Mouse (Mus musculus): Measurements from ENCODE around the gene Olfr1224-ps1. TPM values are rescaled to one million over a fixed set of nuclear protein-coding genes. Genes with fewer than 3 reads are reported as not detected.
"Not testable (repeated sequence)": the region's sequence is repeated elsewhere in the genome, so short reads cannot be mapped to it uniquely, and the experiment has no call there.

The Olfr1224-ps1 gene
- not detected in 2 replicates for polyA plus RNA-seq (2015; fragmentation: Nextera tagmentation; extraction: Ambion mirVana)

- not testable (repeated sequence) for H3K36me3 ChIP-seq (replicated peaks; ENCODE audit: insufficient read depth, low read length); H3K4me2 ChIP-seq (ENCODE audit: low read depth, low read length); H3K27ac ChIP-seq (ENCODE audit: low read depth); H3K27me3 ChIP-seq (ENCODE audit: insufficient read depth, low read length); DNase-seq; H3K9me3 ChIP-seq (ENCODE audit: low read length); H3K4me1 ChIP-seq (ENCODE audit: insufficient read depth); H3K9ac ChIP-seq (replicated peaks); H3K4me3 ChIP-seq (ENCODE audit: low read depth, low read length); ATAC-seq
- WGBS (ENCODE audit: insufficient replicate concordance), result 84% methylated on average over 8 of the region's 8 CpGs
Measured at GRCm38 (mm10) chr2:89163991-89164390, at the start of gene Olfr1224-ps1. Gene Olfr1224-ps1, minus strand, starts transcription at chr2:89164091.

GRCm38 (mm10) chr2:89199948-89200347 is 36.1 kb upstream of the Olfr1224-ps1 start, which contains the start of gene Olfr1226:
Gene Olfr1226, minus strand, starts transcription at chr2:89200048.
- 55% methylated on average over 2 of the region's 2 CpGs for WGBS (ENCODE audit: insufficient replicate concordance)
- no peaks in the 10 kb centered on the region for H3K27me3 ChIP-seq (ENCODE audit: insufficient read depth, low read length)
- DNase-seq (no peak), ATAC-seq (no peak)
- no peaks in the 10 kb centered on the region for H3K36me3 ChIP-seq (replicated peaks; ENCODE audit: insufficient read depth, low read length)
- no peak within 1 kb of the TSS for H3K9ac ChIP-seq (replicated peaks)
- H3K4me1 ChIP-seq (ENCODE audit: insufficient read depth), result no peaks in the 10 kb centered on the region
- no peak within 1 kb of the TSS for H3K4me3 ChIP-seq (ENCODE audit: low read depth, low read length)
- H3K9me3 ChIP-seq (ENCODE audit: low read length), result no peaks in the 10 kb centered on the region; the same call in 1 of the 2 replicates
- no peak within 1 kb of the TSS for H3K4me2 ChIP-seq (ENCODE audit: low read depth, low read length)
- TF ChIP-seq EP300 (IDR thresholded peaks at IDR 0.05; ENCODE audit: low read depth) (no peak), CTCF (IDR thresholded peaks at IDR 0.05; ENCODE audit: low read depth) (no peak)
- H3K27ac ChIP-seq (ENCODE audit: low read depth), result no peak within 1 kb of the TSS

GRCm38 (mm10) chr2:89196325-89196982 is 32.6 kb upstream of the Olfr1224-ps1 start:
- H3K9me3 ChIP-seq (ENCODE audit: low read length), result no peaks in the 10 kb centered on the region; the same call in 1 of the 2 replicates
- WGBS (ENCODE audit: insufficient replicate concordance), result 39% methylated on average over 3 of the region's 3 CpGs
- no peak overlapping the region for H3K9ac ChIP-seq (replicated peaks)
- ATAC-seq (no peak), DNase-seq (no peak)
- H3K27me3 ChIP-seq (ENCODE audit: insufficient read depth, low read length), result no peaks in the 10 kb centered on the region
- H3K36me3 ChIP-seq (replicated peaks; ENCODE audit: insufficient read depth, low read length), result no peaks in the 10 kb centered on the region
- H3K4me3 ChIP-seq (ENCODE audit: low read depth, low read length), result no peak overlapping the region
- H3K27ac ChIP-seq (ENCODE audit: low read depth), result no peak overlapping the region
- no peaks in the 10 kb centered on the region for H3K4me1 ChIP-seq (ENCODE audit: insufficient read depth)
- H3K4me2 ChIP-seq (ENCODE audit: low read depth, low read length), result no peak overlapping the region
- TF ChIP-seq CTCF (IDR thresholded peaks at IDR 0.05; ENCODE audit: low read depth), result no peak
- TF ChIP-seq EP300 (IDR thresholded peaks at IDR 0.05; ENCODE audit: low read depth), result no peak

GRCm38 (mm10) chr2:89174569-89174968 is 10.7 kb upstream of the Olfr1224-ps1 start, which contains the start of gene Olfr1225:
Gene Olfr1225, minus strand, starts transcription at chr2:89174669.
- DNase-seq (no peak), ATAC-seq (no peak)
- H3K27ac ChIP-seq (ENCODE audit: low read depth), result no peak within 1 kb of the TSS
- WGBS (ENCODE audit: insufficient replicate concordance), result 79% methylated on average over 1 of the region's 1 CpGs
- no peaks in the 10 kb centered on the region; the same call in 1 of the 2 replicates for H3K9me3 ChIP-seq (ENCODE audit: low read length)
- H3K9ac ChIP-seq (replicated peaks), result no peak within 1 kb of the TSS
- H3K36me3 ChIP-seq (replicated peaks; ENCODE audit: insufficient read depth, low read length), result no peaks in the 10 kb centered on the region
- TF ChIP-seq EP300 (IDR thresholded peaks at IDR 0.05; ENCODE audit: low read depth) (no peak), CTCF (IDR thresholded peaks at IDR 0.05; ENCODE audit: low read depth) (no peak)
- H3K4me2 ChIP-seq (ENCODE audit: low read depth, low read length), result no peak within 1 kb of the TSS
- no peaks in the 10 kb centered on the region for H3K4me1 ChIP-seq (ENCODE audit: insufficient read depth)
- no peak within 1 kb of the TSS for H3K4me3 ChIP-seq (ENCODE audit: low read depth, low read length)
- no peaks in the 10 kb centered on the region for H3K27me3 ChIP-seq (ENCODE audit: insufficient read depth, low read length)

- WGBS (ENCODE audit: insufficient replicate concordance), result 75% methylated on average over 4 of the region's 4 CpGs
- H3K9me3 ChIP-seq (ENCODE audit: low read length), result not testable (repeated sequence)
Measured at GRCm38 (mm10) chr2:89164711-89165110, 820 bp upstream of the Olfr1224-ps1 start.

GRCm38 (mm10) chr2:89151460-89151859 is 12.4 kb downstream of the Olfr1224-ps1 start, which contains the start of gene Olfr1223:
Gene Olfr1223, minus strand, starts transcription at chr2:89151560.
- Histone ChIP-seq H3K27ac (ENCODE audit: low read depth) (no peak within 1 kb of the TSS), H3K4me1 (ENCODE audit: insufficient read depth) (no peaks in the 10 kb centered on the region), H3K36me3 (replicated peaks; ENCODE audit: insufficient read depth, low read length) (no peaks in the 10 kb centered on the region), H3K9me3 (ENCODE audit: low read length) (no peaks in the 10 kb centered on the region), H3K4me2 (ENCODE audit: low read depth, low read length) (no peak within 1 kb of the TSS), H3K27me3 (ENCODE audit: insufficient read depth, low read length) (no peaks in the 10 kb centered on the region), H3K9ac (replicated peaks) (no peak within 1 kb of the TSS), H3K4me3 (ENCODE audit: low read depth, low read length) (no peak within 1 kb of the TSS)
- ATAC-seq, result no peak
- DNase-seq, result no peak
- no peak for TF ChIP-seq CTCF (IDR thresholded peaks at IDR 0.05; ENCODE audit: low read depth)
- TF ChIP-seq EP300 (IDR thresholded peaks at IDR 0.05; ENCODE audit: low read depth), result no peak
- 49% methylated on average over 1 of the region's 1 CpGs for whole genome bisulfite sequencing (ENCODE audit: insufficient replicate concordance)

More at GRCm38 (mm10) chr2:89164711-89165110, 820 bp upstream of the Olfr1224-ps1 start:
- H3K36me3 ChIP-seq (replicated peaks; ENCODE audit: insufficient read depth, low read length); H3K27me3 ChIP-seq (ENCODE audit: insufficient read depth, low read length); DNase-seq; ATAC-seq; H3K4me3 ChIP-seq (ENCODE audit: low read depth, low read length); H3K9ac ChIP-seq (replicated peaks); H3K4me2 ChIP-seq (ENCODE audit: low read depth, low read length); H3K27ac ChIP-seq (ENCODE audit: low read depth); H3K4me1 ChIP-seq (ENCODE audit: insufficient read depth): not testable (repeated sequence)

All from liver, postnatal 0 days (tissue).